Mouse (Mus musculus) kidney, adult 10 weeks (tissue): ENCODE data around the gene Gm26741. TPM values are rescaled to one million over a fixed set of nuclear protein-coding genes. Genes with fewer than 3 reads are reported as not detected.

Experiments
- polyA plus RNA-seq: library from polyadenylated mRNA; stranded (reverse); fragments of 350-450 nt; fragmentation: Illumina TruSeq; extraction: RNeasy Lipid Tissue Mini Kit (QIAGEN cat#74804); gene quantifications from one replicate; pipeline ENCODE4 v1.2.3, GENCODE M21; 2014; ENCODE audit warnings: low read depth, low replicate concordance

The Gm26741 gene
- polyA plus RNA-seq: not detected

DNA sequence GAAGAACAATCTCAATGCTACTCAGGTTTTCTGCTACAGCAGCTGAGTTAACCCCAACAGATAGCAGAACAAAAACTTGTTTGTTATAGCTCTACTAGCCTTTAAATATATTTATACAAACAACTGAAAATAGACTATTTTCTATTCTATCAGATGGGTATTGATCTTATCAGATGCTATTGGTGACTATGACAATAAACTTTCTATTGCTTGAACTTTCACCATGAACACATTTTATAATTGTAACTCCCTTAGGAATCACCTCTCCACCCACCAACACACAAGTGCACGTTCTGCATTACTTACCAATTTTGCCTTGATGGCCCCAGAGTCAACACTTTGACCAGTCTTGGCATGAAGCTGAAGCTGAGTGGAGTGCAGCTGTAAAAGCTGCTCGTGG, at the start of gene Gm26741:
Gm26741 (plus strand) TSS at position 301 of the 400 bp plus-strand sequence.

DNA sequence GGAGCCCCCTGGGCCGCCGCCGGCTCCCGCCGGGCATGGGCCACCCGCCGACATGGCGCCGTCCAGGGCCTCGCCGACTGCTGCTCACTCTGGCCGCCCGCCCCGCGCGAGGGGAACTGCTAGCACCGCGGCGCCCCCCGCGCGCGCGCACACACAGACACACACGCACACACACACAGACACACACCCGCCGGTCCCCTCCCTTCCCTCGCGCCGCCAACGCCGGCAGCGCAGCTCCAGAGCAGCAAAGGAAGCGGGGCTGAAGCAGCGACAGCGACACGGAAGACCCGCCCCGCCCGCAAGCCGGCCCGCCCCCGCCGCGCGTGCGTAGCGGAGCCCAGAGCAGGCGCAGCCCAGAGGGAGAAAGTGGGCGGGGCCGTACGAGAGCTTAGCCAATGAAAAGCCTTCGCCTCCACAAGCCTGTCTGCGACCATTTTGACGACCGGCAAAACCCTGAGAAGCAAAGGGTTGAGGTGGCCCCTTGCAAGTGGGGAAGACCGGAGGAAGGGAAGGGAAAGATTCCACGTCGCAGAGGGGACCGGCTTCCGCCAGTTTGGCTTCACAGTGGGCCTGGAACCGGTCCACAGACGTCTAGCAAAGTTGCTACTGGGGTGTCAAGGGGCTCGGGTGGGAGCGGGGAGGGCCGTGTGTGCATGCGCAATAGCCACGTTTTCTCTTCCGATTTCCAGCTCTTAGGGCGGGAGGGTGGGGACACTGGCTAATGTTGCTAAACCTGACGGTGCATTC, 23.5 kb downstream of the Gm26741 start, which contains the start of gene Gopc:
Gopc (minus strand) TSS at position 280 of the 747 bp plus-strand sequence.

DNA sequence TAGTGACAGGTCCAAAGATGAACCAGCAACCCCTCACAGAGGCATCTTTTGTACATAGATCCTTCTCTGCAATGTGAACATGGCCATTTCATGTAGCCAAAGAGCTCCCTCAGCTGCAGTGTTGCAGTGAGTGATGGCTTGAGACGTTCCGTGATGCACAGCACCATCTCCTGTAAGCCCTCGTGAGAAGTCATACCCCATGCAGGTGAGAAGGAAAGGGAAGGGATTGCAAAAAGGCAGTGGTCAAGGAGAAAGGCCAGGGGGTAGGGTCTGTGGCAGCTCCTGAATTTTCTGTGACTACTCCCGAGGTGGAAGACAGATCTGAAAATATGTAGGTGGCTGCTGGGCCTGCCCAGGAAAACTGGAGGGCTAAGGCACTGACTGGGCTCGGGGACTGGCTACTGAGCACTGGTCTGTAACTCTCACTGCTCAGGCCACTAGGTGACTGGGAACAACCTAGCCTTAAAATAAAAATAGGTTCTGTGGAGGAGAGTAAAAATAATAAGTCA, 30.4 kb downstream of the Gm26741 start, which contains the start of gene Nepn:
Nepn (plus strand) TSS at position 51 of the 509 bp plus-strand sequence.

Other genes with a start within 250 kb of the Gm26741 start
- 0.57 TPM for gene Ros1, start 163.5 kb upstream of the Gm26741 start, polyA plus RNA-seq
- gene Dcbld1, start 125.1 kb upstream of the Gm26741 start, polyA plus RNA-seq: 18.4 TPM
- gene Gopc, start 23.4 kb downstream of the Gm26741 start, polyA plus RNA-seq: 69.4 TPM
- gene Nepn, start 30.2 kb downstream of the Gm26741 start, polyA plus RNA-seq: 58.3 TPM
- 531 TPM for gene Nus1, start 58.8 kb downstream of the Gm26741 start, polyA plus RNA-seq